Mouse (Mus musculus): ENCODE data around the gene Pax7. TPM values are rescaled to one million over a fixed set of nuclear protein-coding genes. Genes with fewer than 3 reads are reported as not detected.

Gene Pax7
- polyA plus RNA-seq, 1 experiment from 2014 or later = 0.04 TPM

DNA sequence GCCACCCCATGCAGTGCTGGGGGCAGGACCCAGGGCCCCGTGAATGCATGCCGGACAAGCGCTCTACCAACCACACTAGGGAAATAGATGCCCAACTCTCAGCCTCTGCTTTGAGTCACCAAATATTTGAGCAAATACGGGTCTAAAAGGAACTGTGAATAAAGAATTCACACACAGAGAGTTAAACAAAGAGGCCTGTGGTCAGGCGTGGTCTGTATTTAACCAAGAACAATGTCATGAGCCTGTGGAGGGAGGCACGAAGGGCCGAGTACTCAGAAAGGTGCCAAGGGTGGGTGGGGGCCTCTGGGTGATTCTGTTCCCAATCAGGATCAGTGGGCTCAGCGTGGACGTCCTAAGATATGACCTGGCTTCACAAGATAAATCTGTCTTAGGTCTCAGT lies 145.3 kb downstream of the Pax7 start:
- Histone ChIP-seq H3K27ac (ENCODE audit: low read length) (no peak overlapping the region), H3K36me3 (ENCODE audit: control insufficient read depth, insufficient read depth, low read length) (no peaks in the 10 kb centered on the region), H3K27me3 (ENCODE audit: control insufficient read depth, insufficient read depth, low read depth, low read length) (no peaks in the 10 kb centered on the region), H3K4me3 (ENCODE audit: low read length) (no peak overlapping the region), H3K9me3 (ENCODE audit: control insufficient read depth, low read length) (no peaks in the 10 kb centered on the region), H3K4me2 (ENCODE audit: low read depth, low read length) (no peak overlapping the region), H3K9ac (ENCODE audit: low read length) (no peak overlapping the region), H3K4me1 (replicated peaks; ENCODE audit: control insufficient read depth, insufficient read depth, low read length) (no peaks in the 10 kb centered on the region)
- WGBS = 53% methylated on average over 9 of the region's 9 CpGs
- no peak for ATAC-seq (ENCODE audit: low read depth)

Other genes with a start within 250 kb of the Pax7 start
- gene Gm21969, start 230.3 kb downstream of the Pax7 start, polyA plus RNA-seq (2015; fragmentation: Nextera tagmentation; extraction: Ambion mirVana) = 0.05 TPM in 1 of 2 replicates, not detected in the other
- 25.5 and 30.7 TPM in 2 replicates for gene Aldh4a1, start 210.7 kb downstream of the Pax7 start, polyA plus RNA-seq (2015; fragmentation: Nextera tagmentation; extraction: Ambion mirVana)
- gene Tas1r2, start 180.0 kb downstream of the Pax7 start, polyA plus RNA-seq (2015; fragmentation: Nextera tagmentation; extraction: Ambion mirVana) = not detected in 2 replicates
- 1.1 and 1.2 TPM in 2 replicates for gene Klhdc7a, start 134.5 kb upstream of the Pax7 start, polyA plus RNA-seq (2015; fragmentation: Nextera tagmentation; extraction: Ambion mirVana)

All from lung, embryonic 16.5 days (tissue).